Mouse (Mus musculus): ENCODE measurements around the gene Cdc42bpa. TPM values are rescaled to one million over a fixed set of nuclear protein-coding genes. Genes with fewer than 3 reads are reported as not detected.

The Cdc42bpa gene
- polyA plus RNA-seq, 1 experiment: 20.2 TPM

DNA sequence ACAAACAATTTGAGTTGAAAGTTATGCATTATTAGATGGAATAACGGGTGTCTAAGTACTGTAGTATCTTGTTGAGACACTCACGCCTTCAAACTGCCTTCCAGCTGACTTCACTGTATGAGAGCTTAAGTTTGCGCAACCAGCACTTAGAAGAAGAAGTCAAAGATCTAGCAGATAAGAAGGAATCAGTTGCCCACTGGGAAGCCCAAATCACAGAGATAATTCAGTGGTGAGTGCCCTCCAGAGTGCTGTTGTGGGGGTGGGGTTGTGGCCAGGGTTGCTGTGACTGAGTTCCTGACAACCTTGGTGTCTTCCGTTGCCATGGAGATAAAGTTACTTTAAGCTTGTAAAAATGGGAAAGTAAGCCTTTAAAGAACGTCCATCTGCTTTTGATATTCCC is 148.8 kb downstream of the Cdc42bpa start:
- Histone ChIP-seq H3K4me1 (ENCODE audit: control insufficient read depth, insufficient read depth, low read length) (no peaks in the 10 kb centered on the region), H3K4me3 (ENCODE audit: insufficient read depth, low read depth, low read length) (no peak overlapping the region), H3K27ac (ENCODE audit: insufficient read depth, low read depth, low read length) (no peak overlapping the region), H3K27me3 (replicated peaks; ENCODE audit: control insufficient read depth, insufficient read depth, low read length) (no peaks in the 10 kb centered on the region), H3K36me3 (ENCODE audit: control insufficient read depth, insufficient read depth, low read length) (no peaks in the 10 kb centered on the region)
- no peak for TF ChIP-seq CTCF (conservative IDR thresholded peaks at IDR 0.05; ENCODE audit: insufficient read depth, insufficient read length, low read depth, low read length)
- no peak for TF ChIP-seq POLR2A (IDR thresholded peaks at IDR 0.05; ENCODE audit: low read depth, low read length)
- no peak for DNase-seq
- 83% methylated on average over 5 of the region's 5 CpGs for WGBS

DNA sequence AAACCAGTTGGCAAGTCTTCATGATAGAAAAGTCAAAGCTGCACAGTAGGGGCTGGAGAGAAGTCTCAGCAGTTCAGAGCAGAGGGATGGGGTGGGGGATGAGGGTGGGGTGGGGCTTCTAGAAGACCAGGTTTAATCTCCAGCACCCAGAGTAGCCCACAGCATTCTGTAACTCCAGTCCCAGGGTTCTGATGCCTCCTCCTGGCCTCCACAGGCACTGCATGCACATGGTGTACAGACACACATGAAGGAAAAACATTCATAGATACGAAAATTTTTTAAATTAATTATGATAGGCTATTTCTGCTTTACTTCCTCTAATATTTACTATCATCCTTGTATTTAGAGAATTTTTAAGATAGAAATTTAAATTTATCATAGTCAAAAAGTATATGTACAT is 156.3 kb downstream of the Cdc42bpa start:
- peak; percentile 23 for DNase-seq
- TF ChIP-seq CTCF (conservative IDR thresholded peaks at IDR 0.05; ENCODE audit: insufficient read depth, insufficient read length, low read depth, low read length) (peak; percentile 62), POLR2A (IDR thresholded peaks at IDR 0.05; ENCODE audit: low read depth, low read length) (no peak)
- no peaks in the 10 kb centered on the region for H3K4me1 ChIP-seq (ENCODE audit: control insufficient read depth, insufficient read depth, low read length)
- H3K36me3 ChIP-seq (ENCODE audit: control insufficient read depth, insufficient read depth, low read length): no peaks in the 10 kb centered on the region
- no peak overlapping the region for H3K27ac ChIP-seq (ENCODE audit: insufficient read depth, low read depth, low read length)
- WGBS: 82% methylated on average over 1 of the region's 1 CpGs
- H3K27me3 ChIP-seq (replicated peaks; ENCODE audit: control insufficient read depth, insufficient read depth, low read length): no peaks in the 10 kb centered on the region
- H3K4me3 ChIP-seq (ENCODE audit: insufficient read depth, low read depth, low read length): no peak overlapping the region

GRCm38 (mm10) chr1:180118233-180118632 is 158.0 kb downstream of the Cdc42bpa start:
- Histone ChIP-seq H3K27me3 (replicated peaks; ENCODE audit: control insufficient read depth, insufficient read depth, low read length) (no peaks in the 10 kb centered on the region), H3K4me3 (ENCODE audit: insufficient read depth, low read depth, low read length) (no peak overlapping the region), H3K4me1 (ENCODE audit: control insufficient read depth, insufficient read depth, low read length) (no peaks in the 10 kb centered on the region), H3K27ac (ENCODE audit: insufficient read depth, low read depth, low read length) (no peak overlapping the region), H3K36me3 (ENCODE audit: control insufficient read depth, insufficient read depth, low read length) (no peaks in the 10 kb centered on the region)
- WGBS: 77% methylated on average over 8 of the region's 8 CpGs
- DNase-seq: no peak
- TF ChIP-seq POLR2A (IDR thresholded peaks at IDR 0.05; ENCODE audit: low read depth, low read length) (no peak), CTCF (conservative IDR thresholded peaks at IDR 0.05; ENCODE audit: insufficient read depth, insufficient read length, low read depth, low read length) (no peak)

DNA sequence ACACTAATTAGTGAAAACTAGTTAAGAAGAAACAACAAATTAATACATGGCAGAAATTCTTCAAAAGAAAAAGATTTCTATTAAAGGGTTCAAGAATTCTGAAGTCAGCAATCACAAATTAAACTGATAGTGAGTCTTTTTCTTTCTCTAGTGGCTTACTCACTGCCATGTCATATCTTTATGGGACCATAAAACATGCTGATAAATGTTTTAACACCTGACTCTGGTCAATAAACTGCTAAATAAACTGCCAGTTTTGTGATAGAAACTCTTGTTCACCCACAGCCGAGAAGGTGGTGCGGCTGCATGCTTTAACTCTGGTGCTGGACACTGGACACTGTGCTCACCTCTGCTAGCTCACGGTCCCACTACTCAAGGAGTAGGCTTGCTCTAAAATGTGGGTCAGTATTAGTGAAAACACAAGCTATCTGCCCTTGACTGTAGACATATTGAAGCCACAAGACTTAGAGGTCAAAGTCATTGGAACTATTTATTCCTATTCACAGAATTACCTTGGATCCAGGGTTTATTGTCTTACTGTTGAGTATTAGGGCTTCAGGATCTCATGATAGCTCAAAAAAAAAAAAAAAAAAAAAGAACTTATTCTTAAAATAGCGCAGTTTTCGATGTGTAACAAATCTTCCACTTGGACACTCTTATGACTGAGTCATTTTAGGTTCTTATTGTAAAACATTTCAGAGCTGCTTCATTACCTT is 168.0 kb downstream of the Cdc42bpa start:
- no peaks in the 10 kb centered on the region for H3K27me3 ChIP-seq (replicated peaks; ENCODE audit: control insufficient read depth, insufficient read depth, low read length)
- no peak for DNase-seq
- no peaks in the 10 kb centered on the region for H3K4me1 ChIP-seq (ENCODE audit: control insufficient read depth, insufficient read depth, low read length)
- 85% methylated on average over 5 of the region's 5 CpGs for WGBS
- H3K4me3 ChIP-seq (ENCODE audit: insufficient read depth, low read depth, low read length): no peak overlapping the region
- TF ChIP-seq CTCF (conservative IDR thresholded peaks at IDR 0.05; ENCODE audit: insufficient read depth, insufficient read length, low read depth, low read length) (no peak), POLR2A (IDR thresholded peaks at IDR 0.05; ENCODE audit: low read depth, low read length) (no peak)
- no peak overlapping the region for H3K27ac ChIP-seq (ENCODE audit: insufficient read depth, low read depth, low read length)
- no peaks in the 10 kb centered on the region for H3K36me3 ChIP-seq (ENCODE audit: control insufficient read depth, insufficient read depth, low read length)

DNA sequence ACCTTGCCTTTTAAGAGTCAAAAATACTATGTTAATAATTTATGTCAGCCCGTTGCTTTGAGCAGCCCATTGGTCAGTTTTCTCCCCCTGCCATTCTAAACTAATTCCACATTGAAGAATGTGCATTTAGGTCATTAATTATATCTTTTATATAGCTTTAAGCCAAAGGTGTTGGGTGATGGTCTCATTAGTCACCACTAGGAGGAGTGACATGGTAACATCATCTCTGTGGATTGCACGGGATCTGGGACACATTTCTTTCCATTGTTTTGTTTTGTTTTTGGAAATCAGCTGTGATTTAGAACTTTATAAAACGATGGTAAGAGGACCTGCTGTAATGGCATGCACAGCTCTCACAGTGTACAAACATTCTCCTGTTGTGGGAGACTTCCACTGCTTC is 171.1 kb downstream of the Cdc42bpa start:
- WGBS: 38% methylated on average over 3 of the region's 3 CpGs
- Histone ChIP-seq H3K27ac (ENCODE audit: insufficient read depth, low read depth, low read length) (no peak overlapping the region), H3K4me1 (ENCODE audit: control insufficient read depth, insufficient read depth, low read length) (no peaks in the 10 kb centered on the region), H3K36me3 (ENCODE audit: control insufficient read depth, insufficient read depth, low read length) (no peaks in the 10 kb centered on the region; the same call in 1 of the 2 replicates), H3K27me3 (replicated peaks; ENCODE audit: control insufficient read depth, insufficient read depth, low read length) (no peaks in the 10 kb centered on the region), H3K4me3 (ENCODE audit: insufficient read depth, low read depth, low read length) (no peak overlapping the region)
- no peak for TF ChIP-seq POLR2A (IDR thresholded peaks at IDR 0.05; ENCODE audit: low read depth, low read length)
- TF ChIP-seq CTCF (conservative IDR thresholded peaks at IDR 0.05; ENCODE audit: insufficient read depth, insufficient read length, low read depth, low read length): no peak
- no peak for DNase-seq

DNA sequence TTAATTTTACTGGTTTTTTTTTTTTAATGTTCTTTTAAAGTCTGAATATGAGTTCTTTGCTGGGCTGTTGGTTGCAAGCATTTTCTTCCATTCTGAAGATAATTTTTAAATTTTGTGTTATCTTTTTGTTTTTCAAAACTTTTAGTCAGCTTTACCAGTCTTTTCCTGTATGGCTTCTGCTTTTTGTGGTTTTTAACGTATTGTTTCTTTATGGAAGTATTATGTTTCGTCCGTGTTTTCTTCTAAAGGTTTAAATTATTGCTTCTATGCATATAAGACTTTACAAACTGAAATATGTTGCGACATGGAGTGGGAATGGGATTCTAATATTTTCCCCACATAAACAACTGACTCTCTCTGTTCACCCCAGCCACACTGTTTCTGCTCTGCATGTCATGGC is 171.9 kb downstream of the Cdc42bpa start:
- Histone ChIP-seq H3K27ac (ENCODE audit: insufficient read depth, low read depth, low read length) (no peak overlapping the region), H3K36me3 (ENCODE audit: control insufficient read depth, insufficient read depth, low read length) (no peaks in the 10 kb centered on the region; the same call in 1 of the 2 replicates), H3K4me3 (ENCODE audit: insufficient read depth, low read depth, low read length) (no peak overlapping the region), H3K4me1 (ENCODE audit: control insufficient read depth, insufficient read depth, low read length) (no peaks in the 10 kb centered on the region), H3K27me3 (replicated peaks; ENCODE audit: control insufficient read depth, insufficient read depth, low read length) (no peaks in the 10 kb centered on the region)
- TF ChIP-seq POLR2A (IDR thresholded peaks at IDR 0.05; ENCODE audit: low read depth, low read length) (no peak), CTCF (conservative IDR thresholded peaks at IDR 0.05; ENCODE audit: insufficient read depth, insufficient read length, low read depth, low read length) (no peak)
- no peak for DNase-seq
- 92% methylated on average over 4 of the region's 4 CpGs for WGBS

DNA sequence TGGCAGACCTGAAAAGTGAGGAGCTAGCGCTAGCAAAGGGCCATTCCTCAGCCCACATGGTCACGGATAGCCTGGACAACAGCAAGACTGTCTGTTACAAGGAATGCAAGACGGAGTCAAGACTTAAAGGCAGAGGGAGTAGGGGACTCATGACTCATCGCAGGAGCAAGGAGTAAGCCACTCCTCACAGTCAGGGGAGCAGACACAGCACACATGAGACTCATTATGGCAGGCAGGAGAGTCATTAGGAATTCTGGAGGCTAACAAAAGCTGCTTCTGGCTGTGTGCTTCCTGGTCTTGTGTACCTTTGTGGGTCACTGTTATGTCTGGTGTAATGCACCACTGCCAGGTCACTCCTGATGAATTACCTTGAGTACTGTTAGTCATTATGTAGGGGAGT is 178.9 kb downstream of the Cdc42bpa start:
- no peak for TF ChIP-seq CTCF (conservative IDR thresholded peaks at IDR 0.05; ENCODE audit: insufficient read depth, insufficient read length, low read depth, low read length)
- no peak for TF ChIP-seq POLR2A (IDR thresholded peaks at IDR 0.05; ENCODE audit: low read depth, low read length)
- no peaks in the 10 kb centered on the region for H3K4me1 ChIP-seq (ENCODE audit: control insufficient read depth, insufficient read depth, low read length)
- H3K27me3 ChIP-seq (replicated peaks; ENCODE audit: control insufficient read depth, insufficient read depth, low read length): no peaks in the 10 kb centered on the region
- no peak overlapping the region for H3K27ac ChIP-seq (ENCODE audit: insufficient read depth, low read depth, low read length)
- H3K4me3 ChIP-seq (ENCODE audit: insufficient read depth, low read depth, low read length): no peak overlapping the region
- DNase-seq: no peak
- 90% methylated on average over 4 of the region's 4 CpGs for WGBS
- no peaks in the 10 kb centered on the region; the same call in none of the 2 replicates for H3K36me3 ChIP-seq (ENCODE audit: control insufficient read depth, insufficient read depth, low read length)

All from kidney, adult 2 months (tissue).